Mouse (Mus musculus) hindbrain, embryonic 16.5 days (tissue): Measurements from ENCODE around the gene Pdcd6. TPM values are rescaled to one million over a fixed set of nuclear protein-coding genes. Genes with fewer than 3 reads are reported as not detected.

Source experiments
- ATAC-seq: fragments of 200-750 bp; cut with Nextera tagmentation; 2 replicates; pipeline ENCODE4 v1.8.0; 2017; ENCODE audit warnings: moderate TSS enrichment, moderate library complexity
- H3K27ac ChIP-seq: fragments of 300-500 bp; sonication (generic); 2 replicates; pipeline ENCODE4 v1.5.1; 2014; ENCODE audit warnings: low read depth, mild to moderate bottlenecking, control low read depth, low read length, moderate library complexity
- H3K27me3 ChIP-seq: fragments of 300-500 bp; sonication (generic); replicated peaks from 2 replicates; pipeline ENCODE4 v1.6.1; 2014; ENCODE audit warnings: low read length; ENCODE audit not compliant: control insufficient read depth, insufficient read depth
- H3K36me3 ChIP-seq: fragments of 300-500 bp; sonication (generic); 2 replicates; pipeline ENCODE4 v1.6.1; 2014; ENCODE audit warnings: mild to moderate bottlenecking, low read length, moderate library complexity, mixed read lengths; ENCODE audit not compliant: control insufficient read depth, insufficient read depth
- H3K4me1 ChIP-seq: fragments of 300-500 bp; sonication (generic); 2 replicates; pipeline ENCODE4 v1.6.1; 2014; ENCODE audit warnings: low read depth, low read length; ENCODE audit not compliant: control insufficient read depth, insufficient read depth
- H3K4me2 ChIP-seq: fragments of 300-500 bp; sonication (generic); 2 replicates; pipeline ENCODE4 v1.6.1; 2014; ENCODE audit warnings: mild to moderate bottlenecking, low read length, control low read depth, moderate library complexity
- H3K4me3 ChIP-seq: fragments of 300-500 bp; sonication (generic); 2 replicates; pipeline ENCODE4 v1.5.1; 2014; ENCODE audit warnings: mild to moderate bottlenecking, low read length, control low read depth, moderate library complexity
- H3K9ac ChIP-seq: fragments of 300-500 bp; sonication (generic); 2 replicates; pipeline ENCODE4 v1.6.1; 2014; ENCODE audit warnings: low read depth, mild to moderate bottlenecking, control low read depth, low read length, moderate library complexity
- H3K9me3 ChIP-seq: fragments of 300-500 bp; sonication (generic); 2 replicates; pipeline ENCODE4 v1.6.1; 2014; ENCODE audit warnings: mild to moderate bottlenecking, low read length, moderate library complexity; ENCODE audit not compliant: control insufficient read depth
- WGBS: fragments of 180-500 bp; shearing (Covaris S2); extraction: QIAGEN DNeasy Blood & Tissue Kit; methylation state at CpG from one replicate; pipeline ENCODE4 v1.1.7; 2014; 5-methylcytosine and 5-hydroxymethylcytosine counted together
- polyA plus RNA-seq: library from polyadenylated mRNA; unstranded; fragments of >200 nt; fragmentation: Nextera tagmentation; extraction: Ambion mirVana; gene quantifications from 2 replicates; pipeline ENCODE4 v1.2.1, GENCODE M21; 2015

Pdcd6 gene
- 119 and 126 TPM in 2 replicates for polyA plus RNA-seq

DNA sequence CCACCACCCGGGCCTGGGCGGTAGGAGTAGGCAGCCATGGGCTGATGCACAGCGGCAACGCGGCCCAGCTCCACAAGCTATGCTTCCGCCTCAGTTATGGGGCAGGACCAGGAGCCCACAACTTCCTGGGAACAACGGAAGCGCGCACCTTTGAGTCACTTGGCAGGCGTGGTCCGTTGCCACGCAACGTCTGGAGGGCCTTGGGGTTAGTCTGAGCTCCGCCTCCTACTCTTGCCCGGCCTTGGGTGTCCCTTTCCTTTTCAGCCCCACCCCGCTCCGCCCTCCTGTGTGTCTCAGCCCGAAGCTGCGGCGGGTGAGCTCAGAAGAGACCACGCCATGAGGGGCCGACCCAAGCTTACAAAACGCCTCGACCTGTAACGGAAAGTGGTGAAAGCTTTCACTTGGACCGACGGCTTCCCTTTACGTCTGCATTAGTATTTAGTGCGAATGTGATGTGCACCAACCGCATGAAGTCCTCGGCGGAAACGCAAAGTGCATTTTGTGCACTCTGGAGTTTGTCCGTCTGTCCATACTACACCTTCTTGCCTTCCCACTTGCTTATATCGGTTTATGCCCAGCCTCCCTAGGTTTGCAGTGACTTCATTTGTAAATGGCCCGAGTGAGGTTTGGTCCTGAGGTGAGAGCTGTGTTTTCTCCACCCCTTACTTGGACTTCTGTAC, at the start of gene Pdcd6:
Gene Pdcd6 (minus strand): TSS at position 411 of the 680 bp plus-strand sequence.
- Histone ChIP-seq H3K4me3 (peak within 1 kb of the TSS; percentile 69), H3K9me3 (no peaks in the 10 kb centered on the region), H3K27me3 (no peaks in the 10 kb centered on the region), H3K9ac (peak within 1 kb of the TSS; percentile 88), H3K4me2 (peak within 1 kb of the TSS; percentile 76), H3K4me1 (peaks cover 9% of the 10 kb centered on the region), H3K36me3 (peaks cover 17% of the 10 kb centered on the region), H3K27ac (peak within 1 kb of the TSS; percentile 76)
- ATAC-seq: peak; percentile 99
- WGBS: under 1% methylated on average over 36 of the region's 36 CpGs

DNA sequence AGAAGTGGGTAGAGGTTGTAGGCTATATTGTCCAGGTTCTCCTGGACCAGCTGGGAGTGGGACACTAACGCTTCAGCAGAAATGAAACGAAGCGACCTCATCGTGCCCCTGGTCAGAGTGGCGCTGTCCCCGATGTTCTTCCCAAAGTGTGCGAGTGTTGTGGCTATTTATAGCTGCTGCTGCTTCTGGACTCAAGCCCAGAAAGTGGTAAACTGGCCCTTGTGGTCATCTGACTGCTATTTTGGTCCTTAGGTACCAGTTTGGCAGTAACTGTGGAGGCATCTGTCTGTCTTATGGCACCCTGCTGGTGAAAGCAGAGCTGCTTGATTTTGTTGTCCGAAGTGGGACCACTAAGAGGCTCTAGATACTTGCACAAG, 46.5 kb upstream of the Pdcd6 start, which contains the start of gene Lrrc14b:
Gene Lrrc14b (minus strand): TSS at position 147 of the 377 bp plus-strand sequence.
- Histone ChIP-seq H3K27ac (no peak within 1 kb of the TSS), H3K4me1 (no peaks in the 10 kb centered on the region), H3K9ac (no peak within 1 kb of the TSS), H3K9me3 (no peaks in the 10 kb centered on the region), H3K4me3 (no peak within 1 kb of the TSS), H3K27me3 (no peaks in the 10 kb centered on the region), H3K36me3 (peaks cover 15% of the 10 kb centered on the region), H3K4me2 (no peak within 1 kb of the TSS)
- no peak; the same call in 1 of the 2 replicates for ATAC-seq
- WGBS: 65% methylated on average over 8 of the region's 8 CpGs

DNA sequence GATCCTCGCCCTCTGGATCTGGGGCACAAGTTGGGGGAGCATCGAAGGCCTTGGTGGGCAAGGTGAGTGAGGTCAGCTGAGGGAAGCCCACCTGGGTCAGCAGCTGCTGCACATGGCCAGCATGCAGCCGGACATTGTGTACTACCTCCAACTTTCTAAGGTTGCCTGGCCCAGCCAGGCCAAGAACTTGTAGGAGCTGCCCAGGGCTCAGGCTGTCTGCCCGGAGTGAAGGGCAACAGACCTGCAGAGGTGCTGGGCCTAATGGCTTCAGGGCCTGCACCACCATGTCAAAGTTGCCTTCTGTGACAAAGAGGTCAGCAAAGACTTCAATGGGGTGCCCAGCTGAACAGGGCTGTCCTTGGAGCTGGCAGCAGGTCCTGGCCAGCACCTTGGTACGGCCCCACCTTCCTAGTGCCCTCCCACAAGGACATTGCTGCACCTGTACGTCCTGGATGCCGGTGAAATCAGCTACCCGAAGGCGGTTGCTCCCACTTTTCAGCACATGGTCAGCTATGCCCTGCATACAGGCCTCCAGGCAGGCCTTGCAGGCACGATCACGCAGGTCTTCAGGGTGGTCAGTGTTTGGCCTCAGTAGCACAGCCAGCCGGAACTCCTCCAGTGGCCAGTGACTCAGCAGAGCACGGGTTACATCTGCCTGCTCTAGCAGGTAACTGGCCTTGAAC, 45.9 kb upstream of the Pdcd6 start:
- peak; percentile 44 for ATAC-seq
- Histone ChIP-seq H3K27me3 (no peaks in the 10 kb centered on the region), H3K4me1 (no peaks in the 10 kb centered on the region), H3K27ac (no peak overlapping the region), H3K4me2 (no peak overlapping the region), H3K4me3 (no peak overlapping the region), H3K9ac (no peak overlapping the region), H3K36me3 (peaks cover 19% of the 10 kb centered on the region), H3K9me3 (no peaks in the 10 kb centered on the region)
- 88% methylated on average over 13 of the region's 13 CpGs for WGBS

DNA sequence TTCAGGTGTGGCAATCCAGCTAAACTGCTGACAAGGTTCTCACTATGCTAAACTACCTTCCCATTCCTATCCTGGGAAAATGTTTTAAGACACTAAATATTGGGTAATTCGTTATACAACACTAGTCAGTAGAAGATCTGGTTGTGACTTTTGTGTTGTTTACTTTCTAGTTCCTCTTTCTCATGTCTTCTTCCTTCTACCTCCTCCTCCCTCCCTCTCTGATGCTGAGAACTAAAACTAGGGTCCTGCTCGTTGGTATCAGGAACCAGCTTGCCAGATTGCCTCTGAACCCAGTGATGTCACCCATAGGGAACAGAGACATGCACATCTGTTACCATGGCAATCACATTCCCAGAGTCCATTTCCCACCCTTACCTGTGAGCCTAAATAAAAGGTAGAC, 44.8 kb upstream of the Pdcd6 start:
- Histone ChIP-seq H3K36me3 (peaks cover 24% of the 10 kb centered on the region), H3K9ac (no peak overlapping the region), H3K27me3 (no peaks in the 10 kb centered on the region), H3K27ac (no peak overlapping the region), H3K9me3 (no peaks in the 10 kb centered on the region), H3K4me2 (no peak overlapping the region), H3K4me1 (no peaks in the 10 kb centered on the region), H3K4me3 (no peak overlapping the region)
- no peak for ATAC-seq
- WGBS: 82% methylated on average over 2 of the region's 2 CpGs

DNA sequence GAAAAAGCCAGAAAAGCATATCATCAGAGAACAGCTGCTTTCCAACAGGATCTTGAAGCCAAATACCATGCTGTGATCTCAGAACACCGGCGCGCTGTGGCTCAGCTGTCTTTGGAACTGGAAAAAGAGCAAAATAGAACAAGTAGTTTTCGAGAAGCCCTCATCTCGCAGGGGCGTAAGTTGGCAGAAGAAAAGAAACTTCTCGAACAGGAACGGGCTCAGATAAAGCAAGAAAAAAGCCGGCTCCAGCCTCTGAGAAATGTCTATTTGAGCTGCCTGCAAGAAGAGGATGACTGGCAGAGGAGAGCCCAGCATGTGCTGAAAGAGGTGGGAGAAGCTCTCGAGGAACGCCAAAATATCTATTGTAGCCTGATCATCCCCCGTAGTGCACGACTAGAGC, 39.1 kb upstream of the Pdcd6 start:
- no peaks in the 10 kb centered on the region for H3K27me3 ChIP-seq
- ATAC-seq: no peak
- 96% methylated on average over 13 of the region's 13 CpGs for WGBS
- no peaks in the 10 kb centered on the region for H3K4me1 ChIP-seq
- no peak overlapping the region for H3K4me2 ChIP-seq
- H3K27ac ChIP-seq: no peak overlapping the region
- H3K9me3 ChIP-seq: no peaks in the 10 kb centered on the region
- no peak overlapping the region for H3K9ac ChIP-seq
- peaks cover 32% of the 10 kb centered on the region for H3K36me3 ChIP-seq
- no peak overlapping the region for H3K4me3 ChIP-seq

DNA sequence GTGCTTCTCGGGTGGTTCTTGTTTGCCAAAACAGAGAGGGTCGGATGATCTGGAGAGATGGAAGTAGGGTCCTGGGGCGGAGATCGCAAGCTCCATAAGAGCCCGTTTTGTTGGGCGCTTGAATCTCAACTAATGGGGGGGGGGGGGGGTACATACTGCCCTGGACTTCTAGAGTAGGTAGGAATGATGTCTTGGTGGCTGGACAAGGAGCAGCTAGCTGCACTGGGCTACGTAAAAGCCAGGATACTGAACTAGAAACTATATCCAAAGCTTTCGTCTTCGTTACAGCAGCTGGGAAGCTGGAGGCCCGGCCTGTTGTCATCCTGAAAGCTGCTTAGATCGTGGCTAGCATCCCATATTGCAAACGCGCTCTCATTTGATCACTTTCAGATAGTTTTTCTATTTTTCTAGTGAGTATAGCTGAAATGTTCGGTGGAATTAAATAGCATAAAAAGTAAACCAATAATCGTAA, 33.1 kb upstream of the Pdcd6 start:
- H3K4me3 ChIP-seq: peak overlapping the region; percentile 88
- peaks cover 16% of the 10 kb centered on the region for H3K4me1 ChIP-seq
- peak overlapping the region; percentile 73 for H3K27ac ChIP-seq
- H3K27me3 ChIP-seq: no peaks in the 10 kb centered on the region
- no peaks in the 10 kb centered on the region for H3K9me3 ChIP-seq
- peak overlapping the region; percentile 56 for H3K4me2 ChIP-seq
- ATAC-seq: no peak
- H3K36me3 ChIP-seq: 0 out of 2 replicates have a peak, but pooled peaks cover 4% of the 10 kb centered on the region
- 2% methylated on average over 15 of the region's 15 CpGs for WGBS
- peak overlapping the region; percentile 91 for H3K9ac ChIP-seq

DNA sequence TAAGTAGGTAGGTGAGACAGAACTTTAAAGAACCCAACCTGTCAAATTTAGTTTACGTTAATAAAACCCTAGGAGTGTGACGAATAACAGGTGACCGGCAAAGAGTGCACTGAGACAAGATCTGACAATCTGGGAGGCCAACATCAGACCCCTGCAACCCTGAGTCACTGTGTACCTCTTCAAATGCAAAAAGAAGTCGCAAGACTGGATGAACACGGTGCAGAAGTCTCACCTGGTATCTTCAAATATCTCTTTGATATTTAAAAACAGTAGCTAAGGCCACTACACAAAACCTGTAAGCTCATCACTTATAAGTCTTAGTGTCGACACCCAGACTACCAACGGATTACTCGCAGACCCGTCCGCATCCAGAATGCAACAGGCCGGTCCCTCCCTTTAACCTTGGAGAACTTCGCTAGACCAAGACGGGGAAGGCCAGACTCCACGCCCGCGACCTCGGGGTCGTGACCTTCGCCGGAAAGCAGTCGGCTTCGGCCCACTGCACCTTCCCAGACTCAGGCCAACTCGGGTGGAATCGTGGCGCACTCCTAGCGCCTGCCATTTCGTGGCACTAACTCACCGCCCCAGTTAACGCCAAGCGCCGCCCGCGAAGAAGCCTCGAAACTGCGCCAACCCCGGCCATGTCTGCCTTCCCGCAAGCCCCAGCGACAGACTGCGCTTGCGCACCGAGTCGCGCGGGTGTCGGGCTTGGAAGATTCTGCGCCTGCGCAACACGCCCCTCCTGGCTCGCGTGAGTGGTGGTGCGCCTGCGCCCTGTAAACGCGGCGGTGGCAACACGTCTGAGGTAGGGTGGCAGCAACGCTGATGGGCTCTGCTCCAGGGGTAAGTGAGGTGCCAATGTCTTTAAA, 32.4 kb upstream of the Pdcd6 start, which contains the start of the genes Sdha and Ccdc127:
Gene Sdha (minus strand): TSS at position 715 of the 869 bp plus-strand sequence.
Gene Ccdc127 (plus strand): TSS at position 744 of the 869 bp plus-strand sequence.
- Histone ChIP-seq H3K9ac (peak within 1 kb of the TSS; percentile 91), H3K36me3 (0 out of 2 replicates have a peak, but pooled peaks cover 4% of the 10 kb centered on the region), H3K4me2 (peak within 1 kb of the TSS; percentile 82), H3K4me3 (peak within 1 kb of the TSS; percentile 88), H3K4me1 (peaks cover 16% of the 10 kb centered on the region), H3K9me3 (no peaks in the 10 kb centered on the region), H3K27ac (peak within 1 kb of the TSS; percentile 85), H3K27me3 (no peaks in the 10 kb centered on the region)
- WGBS: 2% methylated on average over 57 of the region's 57 CpGs
- peak; percentile 99 for ATAC-seq

DNA sequence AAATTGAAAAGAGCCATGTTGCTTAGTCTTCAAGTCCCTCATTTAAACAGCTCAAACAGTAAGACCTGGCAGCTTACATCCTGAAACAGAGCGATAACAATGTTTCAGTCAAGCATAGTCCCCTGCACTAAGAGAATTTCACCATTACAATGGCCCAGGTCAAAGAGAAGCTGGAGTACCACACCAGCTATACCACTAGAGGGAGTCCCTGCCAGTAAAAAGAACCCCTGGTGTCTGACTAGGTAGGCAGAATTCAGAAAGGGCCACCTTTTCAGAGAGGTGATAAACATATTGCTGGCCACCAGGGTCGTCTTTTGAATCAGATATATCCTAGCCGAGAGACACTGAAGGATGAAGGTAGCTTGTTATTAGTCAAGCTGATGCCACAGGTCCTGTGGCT, 23.7 kb upstream of the Pdcd6 start:
- Histone ChIP-seq H3K9me3 (no peaks in the 10 kb centered on the region), H3K4me2 (no peak overlapping the region), H3K4me1 (no peaks in the 10 kb centered on the region), H3K27me3 (no peaks in the 10 kb centered on the region), H3K9ac (no peak overlapping the region), H3K27ac (no peak overlapping the region), H3K4me3 (no peak overlapping the region), H3K36me3 (peaks cover 42% of the 10 kb centered on the region)
- 58% methylated on average over 3 of the region's 3 CpGs for WGBS
- ATAC-seq: peak; percentile 80
